Comparison of ENCODE assay signal across 9 mouse cellular contexts in the genomic region with DNA sequence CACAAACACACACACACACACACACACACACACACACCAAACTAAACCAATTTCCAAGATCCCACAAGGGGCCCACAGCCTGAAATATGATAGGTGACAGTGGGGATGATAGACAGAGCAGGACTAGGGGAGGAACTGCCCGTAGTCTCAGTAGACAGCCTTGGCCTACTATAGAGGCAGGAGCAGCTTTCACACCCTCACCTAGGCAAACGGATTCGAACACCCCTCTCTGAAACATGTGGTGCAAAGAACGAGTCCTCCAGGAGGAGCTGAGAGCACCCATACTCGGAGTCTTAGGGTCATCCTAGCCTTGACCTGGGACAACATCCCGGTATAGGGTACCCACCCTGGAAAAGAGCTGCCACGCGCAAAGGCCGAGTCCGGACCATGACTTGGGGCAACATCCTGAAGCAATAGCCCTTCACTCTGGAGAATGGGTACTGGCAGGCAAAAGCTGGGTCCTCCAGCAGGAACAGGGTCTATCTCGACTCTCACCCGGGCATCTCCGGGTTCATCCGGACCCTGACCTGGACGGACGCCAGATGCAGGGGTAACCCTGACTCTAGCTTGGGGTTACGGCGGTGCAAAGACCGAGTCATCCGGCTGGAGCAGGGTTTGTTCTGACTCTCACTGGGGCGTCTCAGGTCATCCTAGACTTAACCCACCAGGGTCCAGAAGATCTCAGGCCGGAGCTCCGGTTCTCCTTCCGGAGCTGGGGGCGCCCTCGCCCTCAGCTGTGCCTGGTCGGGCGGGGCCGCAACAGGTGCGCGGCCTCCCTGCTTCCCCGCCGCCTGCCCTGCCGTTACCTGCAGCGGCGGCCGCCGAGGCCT. TPM values are rescaled to one million over a fixed set of nuclear protein-coding genes. Genes with fewer than 3 reads are reported as not detected.
DNase-seq lines count a peak whose midpoint lies in the region; ATAC-seq and TF ChIP-seq lines count a peak whose summit lies in the region.
"Had no signal": no experiment of that assay in that cellular context is flagged by ENCODE, and none has a peak within 500 bp of the region (broad histone marks: within the 10 kb centered on the region; RNA-seq: fewer than 3 reads in every experiment).

No protein-coding gene starts in this region.

- intact Hi-C loops in gastrocnemius, postnatal 14 days (cut with DNase I; ENCODE audit: low total_unique reads), result no loop called here

- DNase-seq in cerebellum, postnatal 25 days, result no peak
- peak; percentile 31 for DNase-seq in urinary bladder, postnatal 25 days (ENCODE audit: low spot score)
- DNase-seq in urinary bladder, postnatal 10 days (ENCODE audit: low spot score), result no peak
- DNase-seq in gastrocnemius, postnatal 14 days, result peak; percentile 49
- DNase-seq in lung, postnatal 0 days (ENCODE audit: low spot score), result no peak
- DNase-seq in right cerebral cortex, postnatal 4 days, result peak; percentile 45

- no peaks in the 10 kb centered on the region for H3K9me3 ChIP-seq in intestine, postnatal 0 days (ENCODE audit: control insufficient read depth)
- no peaks in the 10 kb centered on the region for H3K9me3 ChIP-seq in lung, postnatal 0 days (ENCODE audit: low read length)

- H3K4me2 ChIP-seq in intestine, postnatal 0 days (replicated peaks; ENCODE audit: low read depth), result peak overlapping the region; percentile 81
- H3K4me2 ChIP-seq in lung, postnatal 0 days (replicated peaks; ENCODE audit: low read depth, low read length), result peak overlapping the region; percentile 90

- peaks cover 6% of the 10 kb centered on the region; the same call in 1 of the 2 replicates for H3K4me1 ChIP-seq in intestine, postnatal 0 days (replicated peaks; ENCODE audit: control insufficient read depth, insufficient read depth, low read length)
- H3K4me1 ChIP-seq in lung, postnatal 0 days (ENCODE audit: insufficient read depth, low read depth, low read length), result peaks cover 3% of the 10 kb centered on the region; the same call in 1 of the 2 replicates

- 2% methylated on average over 38 of the region's 38 CpGs for WGBS in intestine, postnatal 0 days
- WGBS in lung, postnatal 0 days, result 10% methylated on average over 24 of the region's 38 CpGs

- no peaks in the 10 kb centered on the region for H3K36me3 ChIP-seq in intestine, postnatal 0 days (ENCODE audit: control insufficient read depth, insufficient read depth)
- H3K36me3 ChIP-seq in lung, postnatal 0 days (ENCODE audit: insufficient read depth, low read length), result no peaks in the 10 kb centered on the region

- TF ChIP-seq EP300 in lung, postnatal 0 days (IDR thresholded peaks at IDR 0.05), result no peak

- H3K4me3 ChIP-seq in intestine, postnatal 0 days (ENCODE audit: low read depth, low read length), result peak overlapping the region; percentile 67
- peak overlapping the region; percentile 67 for H3K4me3 ChIP-seq in lung, postnatal 0 days (ENCODE audit: low read depth, low read length)

- TF ChIP-seq CTCF in intestine, postnatal 0 days (IDR thresholded peaks at IDR 0.05; ENCODE audit: low read depth), result 0 out of 2 replicates have a peak, but pooled peaks have one; percentile 8
- no peak for TF ChIP-seq CTCF in lung, postnatal 0 days (IDR thresholded peaks at IDR 0.05)

- peak; percentile 71 for ATAC-seq in cerebellum, adult (ENCODE audit: insufficient number of reproducible peaks, low FRiP score, low TSS enrichment)
- ATAC-seq in intestine, postnatal 0 days, result 0 out of 2 replicates have a peak, but pooled peaks have one; percentile 12
- ATAC-seq in lung, postnatal 0 days, result no peak

- H3K9ac ChIP-seq in intestine, postnatal 0 days (ENCODE audit: low read depth, low read length), result peak overlapping the region; percentile 62
- peak overlapping the region; percentile 51 for H3K9ac ChIP-seq in lung, postnatal 0 days (replicated peaks; ENCODE audit: low read depth)

- no peaks in the 10 kb centered on the region for H3K27me3 ChIP-seq in intestine, postnatal 0 days (replicated peaks; ENCODE audit: control insufficient read depth, insufficient read depth, low read length)
- H3K27me3 ChIP-seq in lung, postnatal 0 days (replicated peaks; ENCODE audit: insufficient read depth, low read length), result no peaks in the 10 kb centered on the region

- peak overlapping the region; percentile 82 for H3K27ac ChIP-seq in intestine, postnatal 0 days (ENCODE audit: low read depth, low read length)
- no peak overlapping the region for H3K27ac ChIP-seq in lung, postnatal 0 days (ENCODE audit: low read length)

RNA-seq across cellular contexts. Expression of a gene that starts 0.7 kb away (rescaled TPM):
- under 1 TPM in 1 of 2 experiments, not detected in 1; 0.33 TPM for total RNA-seq in gastrocnemius, postnatal 14 days (2021)
- polyA plus RNA-seq in intestine, postnatal 0 days (2015; fragmentation: Nextera tagmentation; extraction: Ambion mirVana), result 0.17 and 0.42 TPM in 2 replicates
- 6.8 and 6.9 TPM in 2 replicates for polyA plus RNA-seq in lung, postnatal 0 days (2015; fragmentation: Nextera tagmentation; extraction: Ambion mirVana)
- total RNA-seq: heart, postnatal 10 days had no signal

RNA-seq across cellular contexts. Expression of a gene that starts 6.5 kb away (rescaled TPM):
- total RNA-seq in gastrocnemius, postnatal 14 days (2021), result 10 to 100 TPM; 25.7 to 33.6 TPM
- polyA plus RNA-seq in intestine, postnatal 0 days (2015; fragmentation: Nextera tagmentation; extraction: Ambion mirVana), result 43.8 and 50.2 TPM in 2 replicates
- polyA plus RNA-seq in lung, postnatal 0 days (2015; fragmentation: Nextera tagmentation; extraction: Ambion mirVana), result 22.0 and 25.1 TPM in 2 replicates

Comparison
In these comparisons a context has a peak if more than half of its experiments do, and no peak if none do; other contexts are left out.
1. DNase-seq: peak in urinary bladder, postnatal 25 days (single experiment), gastrocnemius, postnatal 14 days (single experiment) and right cerebral cortex, postnatal 4 days (single experiment); none in cerebellum, postnatal 25 days (0 of 2), urinary bladder, postnatal 10 days (single experiment) and lung, postnatal 0 days (single experiment).